Mouse (Mus musculus) olfactory bulb, adult 2 months (tissue): ENCODE data around the gene Dnah12.

Source experiments
- CTCF ChIP-seq: fragments of 200-500 bp; IDR thresholded peaks from 2 replicates; pipeline ENCODE4 v1.5.1; 2012; ENCODE audit warnings: low read depth, mild to moderate bottlenecking, low read length, moderate library complexity; ENCODE audit not compliant: insufficient read depth
- POLR2A ChIP-seq: fragments of 200-500 bp; IDR thresholded peaks from 2 replicates; pipeline ENCODE4 v1.6.1; 2012; ENCODE audit warnings: mild to moderate bottlenecking, low read depth, low read length, moderate library complexity; ENCODE audit not compliant: insufficient read depth

DNA sequence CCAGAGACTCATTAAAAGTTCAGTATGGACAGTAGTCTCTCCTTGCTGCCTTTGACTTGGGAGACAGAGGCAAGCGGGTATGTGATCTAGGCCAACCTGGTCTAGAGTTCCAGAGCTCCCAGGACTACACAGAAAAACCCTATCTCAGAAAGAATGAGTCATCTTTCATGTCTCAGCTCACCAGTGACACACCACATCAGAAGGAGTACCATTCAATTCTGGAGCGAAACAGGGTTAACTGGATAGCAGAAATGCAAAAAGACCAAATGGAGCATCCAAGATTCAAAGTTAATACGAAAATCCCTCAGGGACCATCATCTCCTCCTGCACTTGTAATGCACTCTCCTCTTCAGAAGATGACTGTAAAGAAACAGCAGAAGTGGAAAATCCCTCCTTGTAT, 226.2 kb downstream of the Dnah12 start:
- TF ChIP-seq POLR2A (no peak), CTCF (no peak)
